Mouse (Mus musculus): ENCODE measurements around the gene Mxra8. TPM values are rescaled to one million over a fixed set of nuclear protein-coding genes. Genes with fewer than 3 reads are reported as not detected.

Mxra8 gene
- total RNA-seq, 2 experiments from 2014 or later = not detected

DNA sequence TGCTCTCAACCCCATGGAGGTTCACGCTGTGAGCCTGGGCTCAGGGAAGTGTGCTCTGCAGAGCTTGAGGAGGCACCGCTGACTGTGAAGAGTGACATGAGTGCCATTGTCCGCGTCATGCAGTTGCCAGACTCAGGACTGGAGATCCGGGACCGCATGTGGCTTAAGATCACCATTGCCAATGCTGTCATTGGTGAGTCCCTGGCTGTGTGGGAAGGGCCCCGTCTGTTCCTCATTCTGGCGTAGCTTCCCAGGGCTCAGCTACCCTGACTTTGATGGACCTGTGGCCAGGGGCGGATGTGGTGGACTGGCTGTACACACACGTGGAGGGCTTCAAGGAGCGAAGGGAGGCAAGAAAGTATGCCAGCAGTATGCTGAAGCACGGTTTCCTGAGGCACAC lies 16.6 kb downstream of the Mxra8 start:
- no peak for ATAC-seq (replicated peaks; ENCODE audit: low FRiP score, poor library complexity, severe bottlenecking)

GRCm38 (mm10) chr4:155856881-155857280 lies 17.4 kb downstream of the Mxra8 start:
- no peak for ATAC-seq (replicated peaks; ENCODE audit: low FRiP score, poor library complexity, severe bottlenecking)

- ATAC-seq (replicated peaks; ENCODE audit: low FRiP score, poor library complexity, severe bottlenecking) = no peak
These were observed 19.8 kb downstream of the Mxra8 start for GRCm38 (mm10) chr4:155859318-155859717.

DNA sequence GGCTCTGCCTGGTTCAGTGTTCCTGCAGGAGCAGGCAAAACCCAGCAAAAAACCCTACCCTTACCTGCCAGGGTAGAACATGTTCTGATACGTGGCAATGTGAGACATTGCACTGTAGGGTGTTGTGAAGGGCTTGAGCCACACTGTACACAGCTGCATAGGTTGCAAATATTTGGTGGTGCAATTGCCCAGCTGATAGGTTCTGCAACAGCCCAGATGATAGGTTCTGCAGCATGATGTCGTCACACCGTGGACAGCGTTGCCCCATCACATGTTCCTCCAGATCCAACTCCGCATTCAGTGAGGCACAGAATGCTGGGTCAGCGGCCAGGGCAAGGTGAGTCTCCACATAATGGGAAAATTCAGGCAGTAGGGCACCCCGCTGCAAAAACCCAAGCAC lies 22.3 kb downstream of the Mxra8 start:
- ATAC-seq (replicated peaks; ENCODE audit: low FRiP score, poor library complexity, severe bottlenecking) = no peak

GRCm38 (mm10) chr4:155863001-155863400 lies 23.5 kb downstream of the Mxra8 start, which contains the start of gene Tas1r3:
Tas1r3 (minus strand) TSS chr4:155863362.
- no peak for ATAC-seq (replicated peaks; ENCODE audit: low FRiP score, poor library complexity, severe bottlenecking)

DNA sequence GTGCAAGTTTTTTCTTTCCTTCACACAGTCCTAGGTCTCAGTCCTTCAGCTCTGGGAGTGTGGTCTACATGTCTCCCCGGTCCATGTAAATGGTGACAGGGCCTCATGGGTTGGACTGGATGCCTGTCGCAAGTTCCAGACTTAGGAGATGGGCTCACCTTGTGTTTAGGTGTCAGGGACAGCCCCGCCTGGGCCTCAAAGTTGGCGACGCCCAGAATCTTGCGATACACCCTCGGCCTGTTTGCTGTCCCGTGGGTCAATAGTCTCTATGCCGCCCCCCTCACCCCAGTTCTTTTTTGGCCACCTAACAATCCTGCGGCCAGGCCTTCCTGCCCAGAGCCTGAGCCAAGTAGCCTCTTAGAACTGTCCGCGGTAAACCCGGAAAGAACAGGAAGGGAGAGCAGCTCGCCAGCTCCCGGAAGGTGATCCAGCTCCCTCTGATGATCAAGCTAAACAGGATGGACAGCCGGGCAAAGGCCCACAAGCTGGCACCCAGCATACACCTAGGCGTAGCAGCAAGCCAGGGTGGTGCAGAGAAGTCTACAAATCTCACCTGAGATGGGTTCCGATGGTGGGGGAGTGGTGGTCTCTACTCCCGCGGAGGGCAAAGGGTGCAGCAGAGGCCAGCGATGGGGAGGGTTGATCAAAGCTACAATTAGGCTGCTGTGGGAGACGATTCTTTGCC lies 29.3 kb downstream of the Mxra8 start:
- peak; percentile 52 for ATAC-seq (replicated peaks; ENCODE audit: low FRiP score, poor library complexity, severe bottlenecking)

GRCm38 (mm10) chr4:155869317-155870033 lies 30.0 kb downstream of the Mxra8 start, which contains the start of the genes Cptp and Ints11:
Cptp (minus strand) TSS chr4:155869440.
Ints11 (plus strand) TSS chr4:155869546.
- peak; percentile 95 for ATAC-seq (replicated peaks; ENCODE audit: low FRiP score, poor library complexity, severe bottlenecking)

DNA sequence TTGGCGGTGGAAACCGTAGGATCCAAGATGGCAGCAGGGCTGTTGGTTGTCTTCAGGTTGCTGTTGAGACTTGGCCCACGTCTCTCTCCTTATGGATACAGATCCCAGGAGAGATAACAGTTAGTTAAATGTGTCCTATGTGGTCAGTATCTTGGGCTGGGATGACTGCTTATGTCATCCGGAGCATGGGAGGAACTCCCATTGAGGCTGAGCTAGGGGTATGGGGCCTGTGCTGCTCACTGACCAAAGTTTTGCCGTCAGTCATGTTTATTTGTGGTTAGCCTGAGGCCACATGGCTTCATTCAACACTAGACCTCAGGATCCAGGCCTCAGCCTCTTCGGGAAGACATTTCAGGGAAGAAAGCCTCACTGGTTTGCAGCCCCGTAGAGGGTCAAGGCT lies 31.9 kb downstream of the Mxra8 start:
- ATAC-seq (replicated peaks; ENCODE audit: low FRiP score, poor library complexity, severe bottlenecking) = no peak

DNA sequence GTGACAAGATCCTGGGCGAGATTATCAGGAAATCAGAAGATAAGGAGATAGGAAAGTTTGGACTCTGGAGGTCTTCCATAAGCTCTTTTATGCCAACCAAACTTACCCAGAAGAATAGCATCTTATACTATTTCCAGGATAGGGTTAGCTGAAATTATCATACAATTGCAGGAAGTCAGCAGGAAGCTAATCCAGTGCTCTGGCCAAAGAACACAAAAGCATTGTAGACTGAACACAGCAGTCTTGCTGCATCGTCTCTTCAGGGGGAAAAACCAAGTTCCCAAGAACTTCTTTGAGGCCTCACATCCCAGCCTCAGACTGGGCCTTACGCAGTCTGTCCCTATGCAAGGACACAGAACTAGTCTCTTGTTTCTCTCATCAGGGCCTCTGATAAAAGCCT lies 44.1 kb downstream of the Mxra8 start:
- ATAC-seq (replicated peaks; ENCODE audit: low FRiP score, poor library complexity, severe bottlenecking) = no peak

DNA sequence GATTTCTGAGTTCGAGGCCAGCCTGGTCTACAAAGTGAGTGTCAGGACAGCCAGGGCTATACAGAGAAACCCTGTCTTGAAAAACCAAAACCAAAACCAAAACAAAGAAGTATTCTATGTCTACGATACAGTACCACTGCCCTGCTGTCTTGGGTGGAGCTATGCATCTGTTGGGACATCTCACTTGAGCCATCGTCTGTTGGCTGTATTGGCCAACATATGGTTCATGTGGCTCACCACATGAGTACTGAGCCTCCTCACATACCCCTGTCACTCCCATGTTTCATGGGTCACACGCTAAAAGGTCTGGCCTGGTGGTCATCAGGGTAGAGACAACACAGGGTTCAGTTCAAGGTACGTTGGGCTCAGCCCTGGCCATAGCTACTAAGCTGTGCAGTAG lies 46.9 kb downstream of the Mxra8 start:
- no peak for ATAC-seq (replicated peaks; ENCODE audit: low FRiP score, poor library complexity, severe bottlenecking)

DNA sequence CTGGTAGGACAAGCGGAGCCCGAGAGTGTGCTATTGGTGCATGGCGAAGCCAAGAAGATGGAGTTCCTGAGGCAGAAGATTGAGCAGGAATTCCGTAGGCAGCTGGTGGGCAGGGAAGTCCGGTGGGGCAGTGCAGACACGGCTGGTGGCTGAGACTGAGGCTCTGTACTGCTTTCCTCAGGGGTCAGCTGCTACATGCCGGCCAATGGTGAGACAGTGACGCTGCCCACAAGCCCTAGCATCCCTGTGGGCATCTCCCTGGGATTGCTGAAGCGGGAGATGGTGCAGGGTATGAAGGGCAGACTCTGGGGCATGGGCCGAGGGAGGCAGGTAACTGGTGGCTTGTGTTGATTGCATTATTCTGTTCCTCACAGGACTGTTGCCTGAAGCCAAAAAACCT lies 48.2 kb downstream of the Mxra8 start:
- ATAC-seq (replicated peaks; ENCODE audit: low FRiP score, poor library complexity, severe bottlenecking) = no peak

GRCm38 (mm10) chr4:155888181-155888580 lies 48.7 kb downstream of the Mxra8 start:
- no peak for ATAC-seq (replicated peaks; ENCODE audit: low FRiP score, poor library complexity, severe bottlenecking)

GRCm38 (mm10) chr4:155889316-155889715 lies 49.8 kb downstream of the Mxra8 start:
- no peak for ATAC-seq (replicated peaks; ENCODE audit: low FRiP score, poor library complexity, severe bottlenecking)

GRCm38 (mm10) chr4:155891011-155891471 lies 51.6 kb downstream of the Mxra8 start:
- no peak for ATAC-seq (replicated peaks; ENCODE audit: low FRiP score, poor library complexity, severe bottlenecking)

GRCm38 (mm10) chr4:155891551-155892001 lies 52.1 kb downstream of the Mxra8 start, which contains the start of the genes Pusl1 and Acap3:
Pusl1 (minus strand) TSS chr4:155891781.
Acap3 (plus strand) TSS chr4:155891822.
- peak; percentile 69 for ATAC-seq (replicated peaks; ENCODE audit: low FRiP score, poor library complexity, severe bottlenecking)

DNA sequence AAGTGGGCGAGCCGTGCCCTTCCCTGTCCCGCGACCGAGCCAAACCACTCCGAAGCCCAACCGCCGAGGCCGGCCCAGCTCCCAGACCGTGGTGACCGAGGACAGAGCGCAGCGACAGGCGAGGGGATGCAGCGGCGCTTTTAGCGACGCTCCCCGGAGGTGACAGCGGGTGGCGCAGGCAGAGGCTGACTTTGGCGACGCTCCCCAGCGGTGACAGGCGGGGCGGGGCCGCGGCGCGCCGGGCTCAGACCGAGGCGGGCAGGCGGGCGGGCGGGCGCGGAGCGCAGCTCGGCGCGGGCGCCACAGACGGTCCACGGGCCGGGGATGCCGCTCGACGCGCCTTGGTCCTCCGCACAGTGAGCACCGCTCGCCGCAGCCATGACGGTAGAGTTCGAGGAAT lies 52.5 kb downstream of the Mxra8 start:
- peak; percentile 62 for ATAC-seq (replicated peaks; ENCODE audit: low FRiP score, poor library complexity, severe bottlenecking)

DNA sequence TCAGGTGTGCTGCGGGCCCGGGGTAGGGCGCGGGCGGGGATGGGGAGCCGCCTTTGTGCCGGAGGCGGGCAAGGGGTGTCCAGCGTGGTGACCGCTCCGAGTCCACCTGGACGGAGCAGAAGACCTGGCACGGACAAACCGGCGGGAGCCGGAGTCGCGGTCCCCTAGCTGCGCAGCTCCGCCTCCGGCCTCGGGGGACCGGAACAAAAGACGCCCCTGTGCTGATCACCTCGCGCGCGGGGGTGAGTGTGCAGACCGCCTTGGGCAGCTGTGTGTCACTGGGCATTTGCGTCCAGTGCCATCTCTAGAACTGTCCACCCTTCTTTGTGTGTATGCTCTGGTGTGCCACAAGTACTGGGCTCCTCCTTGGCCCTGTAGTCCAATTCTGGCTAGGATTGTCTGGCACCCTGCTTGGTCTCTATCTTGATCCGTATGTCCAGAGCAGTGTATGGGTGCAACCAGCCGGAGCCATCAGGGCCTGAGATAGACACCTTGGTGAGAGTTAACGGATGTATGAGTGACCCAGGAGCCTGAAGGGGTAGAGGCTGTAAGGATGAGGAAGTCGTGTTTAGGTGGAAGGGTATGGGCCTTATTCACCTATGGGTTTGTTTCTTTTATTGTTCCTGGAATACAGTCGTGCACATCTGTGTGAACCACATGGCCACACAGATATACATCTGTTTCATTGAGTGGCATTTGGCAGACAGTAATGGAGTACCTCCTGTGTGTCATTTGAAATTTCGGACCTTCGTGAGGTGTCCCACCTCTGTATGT lies 53.1 kb downstream of the Mxra8 start:
- peak; percentile 7 for ATAC-seq (replicated peaks; ENCODE audit: low FRiP score, poor library complexity, severe bottlenecking)

DNA sequence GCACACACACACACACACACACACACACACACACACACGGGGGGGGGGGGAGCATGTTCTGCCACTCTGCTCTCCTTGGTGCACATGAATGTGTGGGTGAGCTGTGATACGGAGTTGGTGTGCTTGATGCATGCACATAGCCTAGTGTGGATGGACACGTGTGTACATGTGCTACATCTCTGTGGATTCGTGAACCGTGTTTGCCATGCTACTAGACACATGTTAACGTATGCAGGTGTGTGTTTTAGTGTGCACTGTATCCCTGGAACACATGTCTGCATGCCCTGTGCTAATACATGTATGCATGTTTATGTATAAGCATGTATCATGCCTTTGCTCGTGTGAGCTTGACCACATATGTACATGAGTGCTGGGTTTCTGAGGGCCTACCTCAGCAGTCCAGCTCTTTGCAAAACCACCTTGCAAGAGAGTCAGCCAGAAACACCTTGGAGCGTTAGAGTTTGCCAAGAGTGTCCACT lies 53.8 kb downstream of the Mxra8 start:
- no peak for ATAC-seq (replicated peaks; ENCODE audit: low FRiP score, poor library complexity, severe bottlenecking)

Measured in erythroblast, adult 5-6 weeks (primary cell).